Comparison of ENCODE assay signal across 9 mouse cellular contexts in the genomic region with DNA sequence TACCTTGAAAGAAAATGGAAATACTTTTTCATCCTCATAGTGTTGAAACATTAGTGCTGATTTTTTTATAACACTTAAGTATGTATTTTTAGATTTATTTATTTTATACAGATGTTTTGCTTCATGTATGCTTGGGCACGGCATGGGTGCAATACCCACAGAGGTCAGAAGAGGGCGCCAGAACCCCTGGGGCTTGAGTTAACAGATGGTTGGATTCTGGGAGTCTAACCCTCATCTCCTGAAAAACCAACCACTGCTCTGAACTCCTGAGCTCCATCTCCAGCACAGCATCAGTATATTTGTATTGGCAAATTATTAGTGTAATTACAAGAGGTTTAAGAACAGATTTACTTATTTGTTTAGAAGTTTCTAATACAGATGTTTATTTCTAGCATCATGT. TPM values are rescaled to one million over a fixed set of nuclear protein-coding genes. Genes with fewer than 3 reads are reported as not detected.
DNase-seq lines count a peak whose midpoint lies in the region; ATAC-seq lines count a peak whose summit lies in the region.
"Had no signal": no experiment of that assay in that cellular context is flagged by ENCODE, and none has a peak within 500 bp of the region (broad histone marks: within the 10 kb centered on the region; RNA-seq: fewer than 3 reads in every experiment).

No protein-coding gene starts in this region.

- H3K4me1 ChIP-seq in neural tube, embryonic 12.5 days: no peaks in the 10 kb centered on the region

- no peaks in the 10 kb centered on the region for H3K9me3 ChIP-seq in neural tube, embryonic 12.5 days
- H3K9me3 ChIP-seq: megakaryocyte, embryonic 14.5 days had no signal

- peak; percentile 40 to 66 for DNase-seq in left cerebral cortex, adult 18-20 months (ENCODE audit: low spot score in 2 of 2)
- DNase-seq in left cerebral cortex, postnatal 36 days (ENCODE audit: low spot score in 2 of 2): no peak
- peak; percentile 60 for DNase-seq in MN1 (ENCODE audit: low spot score)
- DNase-seq in cerebellum, postnatal 10 days: peak; percentile 77 to 80
- DNase-seq in left cerebral cortex, postnatal 4 days: peak; percentile 62
- peak; percentile 82 for DNase-seq in thymus, postnatal 14 days

- no peaks in the 10 kb centered on the region for H3K27me3 ChIP-seq in neural tube, embryonic 12.5 days (replicated peaks)

- H3K36me3 ChIP-seq in neural tube, embryonic 12.5 days: no peaks in the 10 kb centered on the region

- 6% methylated on average over 2 of the region's 2 CpGs for WGBS in neural tube, embryonic 12.5 days

- no peak overlapping the region for H3K27ac ChIP-seq in neural tube, embryonic 12.5 days

- no peak overlapping the region for H3K9ac ChIP-seq in neural tube, embryonic 12.5 days

- no peak overlapping the region for H3K4me2 ChIP-seq in neural tube, embryonic 12.5 days (replicated peaks)

- intact Hi-C loops in left cerebral cortex, postnatal 36 days (cut with DNase I): no loop called here
- intact Hi-C loops in left cerebral cortex, postnatal 4 days (cut with DNase I): no loop called here

- peak; percentile 66 for ATAC-seq in granulocyte monocyte progenitor cell, adult 5-6 weeks (replicated peaks; ENCODE audit: poor library complexity, severe bottlenecking)
- ATAC-seq in neural tube, embryonic 12.5 days (ENCODE audit: low FRiP score, low read depth): 0 out of 2 replicates have a peak, but pooled peaks have one; percentile 41

- H3K4me3 ChIP-seq in neural tube, embryonic 12.5 days: no peak overlapping the region
- H3K4me3 ChIP-seq: megakaryocyte, embryonic 14.5 days had no signal

RNA-seq across cellular contexts. Expression of a gene that starts 16.2 kb away (rescaled TPM):
- total RNA-seq in left cerebral cortex, adult 18-20 months (2021): not detected
- not detected for total RNA-seq in left cerebral cortex, postnatal 36 days (2021)
- total RNA-seq in granulocyte monocyte progenitor cell, adult 5-6 weeks (2014; fragmentation: Nextera tagmentation): not detected in 2 replicates
- not detected in 2 replicates for total RNA-seq in granulocyte monocyte progenitor cell, adult 5-6 weeks (2017)
- not detected for total RNA-seq in left cerebral cortex, postnatal 4 days (2021)
- polyA plus RNA-seq in neural tube, embryonic 12.5 days (2016; fragmentation: Nextera tagmentation; extraction: Ambion mirVana): not detected in 2 replicates

RNA-seq across cellular contexts. Expression of a gene that starts 16.2 kb away (rescaled TPM):
- total RNA-seq in left cerebral cortex, adult 18-20 months (2021): 100 to 1,000 TPM; 100 to 103 TPM
- total RNA-seq in left cerebral cortex, postnatal 36 days (2021): 100 to 1,000 TPM in 1 of 2 experiments, 10 to 100 TPM in 1; 92.7 to 101 TPM
- total RNA-seq in granulocyte monocyte progenitor cell, adult 5-6 weeks (2014; fragmentation: Nextera tagmentation): 33.5 and 45.5 TPM in 2 replicates
- 72.4 and 96.0 TPM in 2 replicates for total RNA-seq in granulocyte monocyte progenitor cell, adult 5-6 weeks (2017)
- 100 to 1,000 TPM; 105 to 106 TPM for total RNA-seq in left cerebral cortex, postnatal 4 days (2021)
- polyA plus RNA-seq in neural tube, embryonic 12.5 days (2016; fragmentation: Nextera tagmentation; extraction: Ambion mirVana): 127 and 132 TPM in 2 replicates

RNA-seq across cellular contexts. Expression of a gene that starts 16.9 kb away (rescaled TPM):
- total RNA-seq in left cerebral cortex, adult 18-20 months (2021): under 1 TPM; 0.49 to 0.89 TPM
- total RNA-seq in left cerebral cortex, postnatal 36 days (2021): 1 to 10 TPM in 1 of 2 experiments, under 1 TPM in 1; 0.66 to 1.5 TPM
- not detected in 2 replicates for total RNA-seq in granulocyte monocyte progenitor cell, adult 5-6 weeks (2014; fragmentation: Nextera tagmentation)
- total RNA-seq in granulocyte monocyte progenitor cell, adult 5-6 weeks (2017): 0.69 TPM in 1 of 2 replicates, not detected in the other
- total RNA-seq in left cerebral cortex, postnatal 4 days (2021): 1 to 10 TPM; 1.5 to 1.7 TPM
- 1.6 and 2.0 TPM in 2 replicates for polyA plus RNA-seq in neural tube, embryonic 12.5 days (2016; fragmentation: Nextera tagmentation; extraction: Ambion mirVana)

RNA-seq across cellular contexts. Expression of a gene that starts 21.4 kb away (rescaled TPM):
- not detected for total RNA-seq in left cerebral cortex, adult 18-20 months (2021)
- total RNA-seq in left cerebral cortex, postnatal 36 days (2021): not detected
- 0.49 TPM in 1 of 2 replicates, not detected in the other for total RNA-seq in granulocyte monocyte progenitor cell, adult 5-6 weeks (2014; fragmentation: Nextera tagmentation)
- 0.21 TPM in 1 of 2 replicates, not detected in the other for total RNA-seq in granulocyte monocyte progenitor cell, adult 5-6 weeks (2017)
- not detected for total RNA-seq in left cerebral cortex, postnatal 4 days (2021)
- 0.32 and 0.46 TPM in 2 replicates for polyA plus RNA-seq in neural tube, embryonic 12.5 days (2016; fragmentation: Nextera tagmentation; extraction: Ambion mirVana)

RNA-seq across cellular contexts. Expression of a gene that starts 35.2 kb away (rescaled TPM):
- total RNA-seq in left cerebral cortex, adult 18-20 months (2021): not detected
- total RNA-seq in left cerebral cortex, postnatal 36 days (2021): not detected
- not detected in 2 replicates for total RNA-seq in granulocyte monocyte progenitor cell, adult 5-6 weeks (2014; fragmentation: Nextera tagmentation)
- not detected in 2 replicates for total RNA-seq in granulocyte monocyte progenitor cell, adult 5-6 weeks (2017)
- total RNA-seq in left cerebral cortex, postnatal 4 days (2021): not detected
- 0.22 TPM in 1 of 2 replicates, not detected in the other for polyA plus RNA-seq in neural tube, embryonic 12.5 days (2016; fragmentation: Nextera tagmentation; extraction: Ambion mirVana)

Comparison
In these comparisons a context has a peak if more than half of its experiments do, and no peak if none do; other contexts are left out.
1. DNase-seq: peak in left cerebral cortex, adult 18-20 months (2 of 2), MN1 (single experiment), cerebellum, postnatal 10 days (2 of 2), left cerebral cortex, postnatal 4 days (single experiment) and thymus, postnatal 14 days (single experiment); none in left cerebral cortex, postnatal 36 days (0 of 2).